ENCODE assay signal across 8 mouse cellular contexts in genomic region chr12:76709795-76710350, GRCm38 (mm10). TPM values are rescaled to one million over a fixed set of nuclear protein-coding genes. Genes with fewer than 3 reads are reported as not detected.
DNase-seq lines count a peak whose midpoint lies in the region; ATAC-seq and TF ChIP-seq lines count a peak whose summit lies in the region.

No protein-coding gene starts in this region.

- no peak for TF ChIP-seq CTCF in E14TG2a.4 (conservative IDR thresholded peaks at IDR 0.05; ENCODE audit: low read length)
- TF ChIP-seq CTCF in heart, postnatal 0 days (IDR thresholded peaks at IDR 0.05; ENCODE audit: low read depth) = no peak
- TF ChIP-seq CTCF in liver, postnatal 0 days (IDR thresholded peaks at IDR 0.05; ENCODE audit: low read depth) = peak; percentile 27; the same call in 1 of the 2 replicates
- no peak for TF ChIP-seq CTCF in stomach, postnatal 0 days (IDR thresholded peaks at IDR 0.05; ENCODE audit: low read depth)

- DNase-seq in heart, postnatal 0 days (ENCODE audit: low spot score) = peak; percentile 87
- DNase-seq in kidney, postnatal 25 days = peak; percentile 67 to 81
- DNase-seq in liver, postnatal 0 days = peak; percentile 91
- DNase-seq in stomach, postnatal 0 days (ENCODE audit: low spot score) = peak; percentile 54

- 1% methylated on average over 48 of the region's 55 CpGs for WGBS in forebrain, embryonic 12.5 days
- 1% methylated on average over 36 of the region's 55 CpGs for WGBS in heart, postnatal 0 days
- 2% methylated on average over 31 of the region's 55 CpGs for WGBS in liver, postnatal 0 days (ENCODE audit: insufficient replicate concordance)
- 1% methylated on average over 55 of the region's 55 CpGs for WGBS in neural tube, embryonic 12.5 days
- 0% methylated on average over 34 of the region's 55 CpGs for WGBS in stomach, postnatal 0 days

- peak overlapping the region; percentile 93 for H3K4me3 ChIP-seq in E14TG2a.4 (replicated peaks; ENCODE audit: low read length)
- H3K4me3 ChIP-seq in brown adipose tissue, adult 24 weeks (ENCODE audit: insufficient read depth, low read depth, low read length) = peak overlapping the region; percentile 84
- peak overlapping the region; percentile 77 for H3K4me3 ChIP-seq in forebrain, embryonic 12.5 days (replicated peaks)
- peak overlapping the region; percentile 65 for H3K4me3 ChIP-seq in heart, postnatal 0 days (ENCODE audit: low read depth, low read length)
- peak overlapping the region; percentile 88 for H3K4me3 ChIP-seq in liver, postnatal 0 days (ENCODE audit: low read depth, low read length)
- H3K4me3 ChIP-seq in neural tube, embryonic 12.5 days = peak overlapping the region; percentile 69
- H3K4me3 ChIP-seq in stomach, postnatal 0 days (ENCODE audit: low read depth, low read length) = peak overlapping the region; percentile 67

- no peaks in the 10 kb centered on the region for H3K36me3 ChIP-seq in E14TG2a.4 (ENCODE audit: insufficient read depth, low read length)
- no peaks in the 10 kb centered on the region for H3K36me3 ChIP-seq in forebrain, embryonic 12.5 days (replicated peaks)
- no peaks in the 10 kb centered on the region for H3K36me3 ChIP-seq in heart, postnatal 0 days (replicated peaks; ENCODE audit: control insufficient read depth, insufficient read depth, low read length)
- no peaks in the 10 kb centered on the region; the same call in none of the 2 replicates for H3K36me3 ChIP-seq in liver, postnatal 0 days (replicated peaks; ENCODE audit: insufficient read depth, low read length)
- H3K36me3 ChIP-seq in neural tube, embryonic 12.5 days = no peaks in the 10 kb centered on the region
- H3K36me3 ChIP-seq in stomach, postnatal 0 days (ENCODE audit: control insufficient read depth, insufficient read depth, low read length) = no peaks in the 10 kb centered on the region

- peak overlapping the region; percentile 70 for H3K9ac ChIP-seq in forebrain, embryonic 12.5 days
- peak overlapping the region; percentile 74 for H3K9ac ChIP-seq in heart, postnatal 0 days (replicated peaks; ENCODE audit: low read depth, low read length)
- peak overlapping the region; percentile 95 for H3K9ac ChIP-seq in liver, postnatal 0 days (replicated peaks)
- peak overlapping the region; percentile 80 for H3K9ac ChIP-seq in neural tube, embryonic 12.5 days
- H3K9ac ChIP-seq in stomach, postnatal 0 days (ENCODE audit: low read length) = peak overlapping the region; percentile 59

- no peaks in the 10 kb centered on the region for H3K9me3 ChIP-seq in E14TG2a.4 (ENCODE audit: low read length)
- H3K9me3 ChIP-seq in forebrain, embryonic 12.5 days = no peaks in the 10 kb centered on the region
- no peaks in the 10 kb centered on the region for H3K9me3 ChIP-seq in heart, postnatal 0 days (replicated peaks; ENCODE audit: control insufficient read depth, low read length)
- H3K9me3 ChIP-seq in liver, postnatal 0 days (ENCODE audit: low read length) = no peaks in the 10 kb centered on the region
- no peaks in the 10 kb centered on the region for H3K9me3 ChIP-seq in neural tube, embryonic 12.5 days
- H3K9me3 ChIP-seq in stomach, postnatal 0 days (ENCODE audit: control insufficient read depth, low read length) = no peaks in the 10 kb centered on the region

- H3K4me2 ChIP-seq in forebrain, embryonic 12.5 days = peak overlapping the region; percentile 100
- peak overlapping the region; percentile 77 for H3K4me2 ChIP-seq in heart, postnatal 0 days (ENCODE audit: low read depth, low read length)
- H3K4me2 ChIP-seq in liver, postnatal 0 days (ENCODE audit: low read depth, low read length) = peak overlapping the region; percentile 86
- H3K4me2 ChIP-seq in neural tube, embryonic 12.5 days (replicated peaks) = peak overlapping the region; percentile 100
- peak overlapping the region; percentile 100 for H3K4me2 ChIP-seq in stomach, postnatal 0 days (replicated peaks; ENCODE audit: low read depth)

- ATAC-seq in forebrain, embryonic 12.5 days (ENCODE audit: low FRiP score) = peak; percentile 86
- peak; percentile 88 for ATAC-seq in heart, postnatal 0 days (ENCODE audit: insufficient read depth, low read depth)
- ATAC-seq in liver, postnatal 0 days = peak; percentile 94
- ATAC-seq in neural tube, embryonic 12.5 days (ENCODE audit: low FRiP score, low read depth) = peak; percentile 84
- peak; percentile 72 for ATAC-seq in stomach, postnatal 0 days (ENCODE audit: low FRiP score, low TSS enrichment)

- peak; percentile 64 for TF ChIP-seq EP300 in heart, postnatal 0 days (IDR thresholded peaks at IDR 0.05; ENCODE audit: low read depth)
- peak; percentile 91 for TF ChIP-seq EP300 in liver, postnatal 0 days (IDR thresholded peaks at IDR 0.05; ENCODE audit: low read depth)
- no peak for TF ChIP-seq EP300 in stomach, postnatal 0 days (optimal IDR thresholded peaks at IDR 0.05)

- peaks cover 15% of the 10 kb centered on the region for H3K4me1 ChIP-seq in E14TG2a.4 (replicated peaks; ENCODE audit: low read depth, low read length)
- no peaks in the 10 kb centered on the region; the same call in 1 of the 2 replicates for H3K4me1 ChIP-seq in brown adipose tissue, adult 24 weeks (ENCODE audit: control insufficient read depth, insufficient read depth, insufficient read length, low read length)
- peaks cover 18% of the 10 kb centered on the region for H3K4me1 ChIP-seq in forebrain, embryonic 12.5 days
- H3K4me1 ChIP-seq in heart, postnatal 0 days (ENCODE audit: control insufficient read depth, insufficient read depth) = peaks cover 13% of the 10 kb centered on the region
- peaks cover 14% of the 10 kb centered on the region for H3K4me1 ChIP-seq in liver, postnatal 0 days (ENCODE audit: insufficient read depth)
- H3K4me1 ChIP-seq in neural tube, embryonic 12.5 days = peaks cover 9% of the 10 kb centered on the region
- H3K4me1 ChIP-seq in stomach, postnatal 0 days (replicated peaks; ENCODE audit: control insufficient read depth, insufficient read depth) = no peaks in the 10 kb centered on the region; the same call in 1 of the 2 replicates

- peaks cover 56% of the 10 kb centered on the region for H3K27me3 ChIP-seq in E14TG2a.4 (ENCODE audit: insufficient read depth, low read length)
- peaks cover 67% of the 10 kb centered on the region for H3K27me3 ChIP-seq in forebrain, embryonic 12.5 days
- peaks cover 19% of the 10 kb centered on the region for H3K27me3 ChIP-seq in heart, postnatal 0 days (ENCODE audit: control insufficient read depth, insufficient read depth, low read length)
- peaks cover 34% of the 10 kb centered on the region for H3K27me3 ChIP-seq in liver, postnatal 0 days (ENCODE audit: insufficient read depth, low read length)
- peaks cover 49% of the 10 kb centered on the region for H3K27me3 ChIP-seq in neural tube, embryonic 12.5 days (replicated peaks)
- H3K27me3 ChIP-seq in stomach, postnatal 0 days (ENCODE audit: control insufficient read depth, insufficient read depth, low read length) = peaks cover 2% of the 10 kb centered on the region; the same call in 1 of the 2 replicates

- no peak overlapping the region for H3K27ac ChIP-seq in brown adipose tissue, adult 24 weeks (replicated peaks; ENCODE audit: low read depth, low read length)
- no peak overlapping the region for H3K27ac ChIP-seq in forebrain, embryonic 12.5 days
- H3K27ac ChIP-seq in heart, postnatal 0 days (ENCODE audit: low read depth) = peak overlapping the region; percentile 93
- peak overlapping the region; percentile 88 for H3K27ac ChIP-seq in liver, postnatal 0 days (ENCODE audit: low read depth)
- H3K27ac ChIP-seq in neural tube, embryonic 12.5 days = no peak overlapping the region
- H3K27ac ChIP-seq in stomach, postnatal 0 days (replicated peaks) = no peak overlapping the region

RNA-seq across cellular contexts. Expression of gene Sptb, which starts 0.5 kb away (rescaled TPM):
- polyA plus RNA-seq in brown adipose tissue, adult 24 weeks (2012; ENCODE audit: insufficient read depth, insufficient read length, missing spikeins) = 1.1 and 1.3 TPM in 2 replicates
- polyA plus RNA-seq in forebrain, embryonic 12.5 days (2016; fragmentation: Nextera tagmentation; extraction: Ambion mirVana) = 1.8 and 2.1 TPM in 2 replicates
- total RNA-seq in heart, postnatal 0 days (2014; rRNA removed; ENCODE audit: low replicate concordance) = 36.8 and 37.3 TPM in 2 replicates
- polyA plus RNA-seq in heart, postnatal 0 days (2015; fragmentation: Nextera tagmentation; extraction: Ambion mirVana) = 4.1 and 4.9 TPM in 2 replicates
- polyA plus RNA-seq in liver, postnatal 0 days (2015; fragmentation: Nextera tagmentation; extraction: Ambion mirVana) = 11.9 and 14.8 TPM in 2 replicates
- 2.5 and 2.9 TPM in 2 replicates for polyA plus RNA-seq in neural tube, embryonic 12.5 days (2016; fragmentation: Nextera tagmentation; extraction: Ambion mirVana)
- 0.29 and 0.30 TPM in 2 replicates for polyA plus RNA-seq in stomach, postnatal 0 days (2015; fragmentation: Nextera tagmentation; extraction: Ambion mirVana)

RNA-seq across cellular contexts. Expression of gene Churc1, which starts 55.5 kb away (rescaled TPM):
- 161 and 173 TPM in 2 replicates for polyA plus RNA-seq in brown adipose tissue, adult 24 weeks (2012; ENCODE audit: insufficient read depth, insufficient read length, missing spikeins)
- polyA plus RNA-seq in forebrain, embryonic 12.5 days (2016; fragmentation: Nextera tagmentation; extraction: Ambion mirVana) = 70.1 and 79.0 TPM in 2 replicates
- 131 and 172 TPM in 2 replicates for total RNA-seq in heart, postnatal 0 days (2014; rRNA removed; ENCODE audit: low replicate concordance)
- polyA plus RNA-seq in heart, postnatal 0 days (2015; fragmentation: Nextera tagmentation; extraction: Ambion mirVana) = 307 TPM in 2 replicates
- 92.5 and 92.7 TPM in 2 replicates for polyA plus RNA-seq in liver, postnatal 0 days (2015; fragmentation: Nextera tagmentation; extraction: Ambion mirVana)
- polyA plus RNA-seq in neural tube, embryonic 12.5 days (2016; fragmentation: Nextera tagmentation; extraction: Ambion mirVana) = 104 and 108 TPM in 2 replicates
- 161 and 163 TPM in 2 replicates for polyA plus RNA-seq in stomach, postnatal 0 days (2015; fragmentation: Nextera tagmentation; extraction: Ambion mirVana)

RNA-seq across cellular contexts. Expression of gene Fntb, which starts 55.5 kb away (rescaled TPM):
- polyA plus RNA-seq in brown adipose tissue, adult 24 weeks (2012; ENCODE audit: insufficient read depth, insufficient read length, missing spikeins) = 17.9 and 20.7 TPM in 2 replicates
- polyA plus RNA-seq in forebrain, embryonic 12.5 days (2016; fragmentation: Nextera tagmentation; extraction: Ambion mirVana) = 35.2 and 37.3 TPM in 2 replicates
- 15.1 and 20.0 TPM in 2 replicates for total RNA-seq in heart, postnatal 0 days (2014; rRNA removed; ENCODE audit: low replicate concordance)
- 13.0 and 13.2 TPM in 2 replicates for polyA plus RNA-seq in heart, postnatal 0 days (2015; fragmentation: Nextera tagmentation; extraction: Ambion mirVana)
- 14.9 and 16.2 TPM in 2 replicates for polyA plus RNA-seq in liver, postnatal 0 days (2015; fragmentation: Nextera tagmentation; extraction: Ambion mirVana)
- 38.1 and 39.0 TPM in 2 replicates for polyA plus RNA-seq in neural tube, embryonic 12.5 days (2016; fragmentation: Nextera tagmentation; extraction: Ambion mirVana)
- polyA plus RNA-seq in stomach, postnatal 0 days (2015; fragmentation: Nextera tagmentation; extraction: Ambion mirVana) = 22.4 and 23.8 TPM in 2 replicates

Comparison
In these comparisons a context has a peak if more than half of its experiments do, and no peak if none do; other contexts are left out.
1. H3K27ac ChIP-seq: peak in heart, postnatal 0 days (single experiment) and liver, postnatal 0 days (single experiment); none in brown adipose tissue, adult 24 weeks (single experiment), forebrain, embryonic 12.5 days (single experiment), neural tube, embryonic 12.5 days (single experiment) and stomach, postnatal 0 days (single experiment).
2. Peak in every context shown above with its lines, with median percentiles within 50 percentile points of each other: H3K4me3 ChIP-seq, ATAC-seq, H3K4me2 ChIP-seq, H3K9ac ChIP-seq and DNase-seq.